Comparison of ENCODE assay signal across 1 mouse cellular context in genomic region chr6:120937999-120938608, GRCm38 (mm10).
A peak's percentile ranks its signal among the peaks of the same experiment; 100 is the strongest.
TF ChIP-seq lines count a peak whose summit lies in the region.

No protein-coding gene starts in this region.

TF ChIP-seq in CH12.LX, 34 proteins besides CTCF, POLR2A, EP300 and RAD21 (continued from another document):
- TF ChIP-seq JUN (IDR thresholded peaks at IDR 0.05; ENCODE audit: insufficient read depth, low read depth, low read length) (peak; percentile 69), ETS1 (conservative IDR thresholded peaks at IDR 0.05; ENCODE audit: low read depth, low read length) (peak; percentile 97), ZMIZ1 (IDR thresholded peaks at IDR 0.05; ENCODE audit: low read depth, low read length) (peak; percentile 70), JUND (conservative IDR thresholded peaks at IDR 0.05; ENCODE audit: low read depth, low read length) (peak; percentile 66), GABPA (IDR thresholded peaks at IDR 0.05; ENCODE audit: insufficient replicate concordance, low read depth, low read length) (peak; percentile 32; the same call in 1 of the 2 replicates), TBP (conservative IDR thresholded peaks at IDR 0.05; ENCODE audit: low read depth, low read length) (peak; percentile 84), SMC3 (IDR thresholded peaks at IDR 0.05; ENCODE audit: low read depth, low read length) (peak; percentile 30), ZKSCAN1 (IDR thresholded peaks at IDR 0.05; ENCODE audit: borderline replicate concordance, low read depth, low read length) (no peak; the same call in 1 of the 2 replicates), SIN3A (IDR thresholded peaks at IDR 0.05; ENCODE audit: low read length) (peak; percentile 78; the same call in 1 of the 2 replicates), ZNF384 (IDR thresholded peaks at IDR 0.05; ENCODE audit: low read depth, low read length) (no peak), ELF1 (IDR thresholded peaks at IDR 0.05; ENCODE audit: low read depth, low read length) (peak; percentile 51), USF2 (conservative IDR thresholded peaks at IDR 0.05; ENCODE audit: low read depth, low read length) (no peak), KAT2A (IDR thresholded peaks at IDR 0.05; ENCODE audit: insufficient replicate concordance, low read length) (0 out of 2 replicates have a peak, but pooled peaks have one; percentile 80), NELFE (IDR thresholded peaks at IDR 0.05; ENCODE audit: low read depth, low read length) (no peak; the same call in none of the 2 replicates), MAZ (IDR thresholded peaks at IDR 0.05; ENCODE audit: low read depth, low read length) (peak; percentile 98), IRF4 (IDR thresholded peaks at IDR 0.05; ENCODE audit: low read depth, low read length) (peak; percentile 87), BHLHE40 (IDR thresholded peaks at IDR 0.05; ENCODE audit: low read depth, low read length) (peak; percentile 74), NRF1 (IDR thresholded peaks at IDR 0.05; ENCODE audit: low read depth, low read length) (peak; percentile 52), MEF2A (IDR thresholded peaks at IDR 0.05; ENCODE audit: borderline replicate concordance, low read depth, low read length) (peak; percentile 90), MAFK (IDR thresholded peaks at IDR 0.05; ENCODE audit: insufficient replicate concordance, low read length) (0 out of 2 replicates have a peak, but pooled peaks have one; percentile 44), MYC (IDR thresholded peaks at IDR 0.05; ENCODE audit: low read depth, low read length) (peak; percentile 80; the same call in 1 of the 2 replicates)
